Mouse (Mus musculus) left cerebral cortex, adult 18-20 months (tissue): ENCODE measurements around the gene Gm28044. TPM values are rescaled to one million over a fixed set of nuclear protein-coding genes. Genes with fewer than 3 reads are reported as not detected.

Experiments used
- total RNA-seq, 2 experiments: library from RNA; stranded (reverse); gene quantifications; 2 replicates each; pipeline ENCODE4 v1.2.3; 2021

Gene Gm28044
- total RNA-seq, 2 experiments from 2014 or later, result 3.6 TPM; not detected in 1

Other genes with a start within 250 kb of the Gm28044 start
- under 1 TPM; 0.21 to 0.30 TPM for gene Rslcan18, start 244.3 kb downstream of the Gm28044 start, total RNA-seq
- gene Zfp759, start 238.9 kb downstream of the Gm28044 start, total RNA-seq, result 10 to 100 TPM in 1 of 2 experiments, 1 to 10 TPM in 1; 9.5 to 10.1 TPM
- gene Rsl1, start 187.4 kb downstream of the Gm28044 start, total RNA-seq, result 1 to 10 TPM; 4.3 to 5.5 TPM
- gene Zfp455, start 166.0 kb downstream of the Gm28044 start, total RNA-seq, result 1 to 10 TPM; 3.1 to 4.5 TPM
- gene Zfp458, start 82.1 kb downstream of the Gm28044 start, total RNA-seq, result 10 to 100 TPM; 18.7 to 20.4 TPM
- 1 to 10 TPM; 5.1 to 7.2 TPM for gene Zfp457, start 54.1 kb downstream of the Gm28044 start, total RNA-seq
- gene Zfp595, start 28.0 kb downstream of the Gm28044 start, total RNA-seq, result 1 to 10 TPM; 3.1 TPM
- gene Zfp953, start 69 bp upstream of the Gm28044 start, total RNA-seq, result under 1 TPM; 0.77 to 0.91 TPM
- gene Gm28041, start 15.2 kb upstream of the Gm28044 start, total RNA-seq, result not detected
- gene Zfp456, start 15.3 kb upstream of the Gm28044 start, total RNA-seq, result 1 to 10 TPM; 1.4 to 2.0 TPM
- gene Zfp429, start 39.3 kb upstream of the Gm28044 start, total RNA-seq, result 1 to 10 TPM; 2.6 to 3.5 TPM
- 1 to 10 TPM; 3.9 to 5.0 TPM for gene Zfp459, start 60.9 kb upstream of the Gm28044 start, total RNA-seq
- 10 to 100 TPM; 12.1 to 12.8 TPM for gene Zfp874a, start 91.1 kb upstream of the Gm28044 start, total RNA-seq
- gene Zfp874b, start 123.7 kb upstream of the Gm28044 start, total RNA-seq, result 10 to 100 TPM; 14.9 to 23.6 TPM
- gene Zfp58, start 140.0 kb upstream of the Gm28044 start, total RNA-seq, result 1 to 10 TPM; 9.7 to 9.9 TPM
- gene Gm26965, start 165.6 kb upstream of the Gm28044 start, total RNA-seq, result 1 to 10 TPM in 1 of 2 experiments, not detected in 1; 1.6 TPM
- gene Zfp87, start 165.6 kb upstream of the Gm28044 start, total RNA-seq, result 10 to 100 TPM; 21.3 to 21.4 TPM
- gene Zfp748, start 193.3 kb upstream of the Gm28044 start, total RNA-seq, result 10 to 100 TPM; 10.2 to 10.3 TPM
- 1 to 10 TPM; 7.5 to 8.5 TPM for gene Zfp729b, start 249.2 kb upstream of the Gm28044 start, total RNA-seq